Mouse (Mus musculus) liver, adult 2 months (tissue): ENCODE results near the gene Gab1.
A peak's percentile ranks its signal among the peaks of the same experiment; 100 is the strongest.

Experiments used
- CTCF ChIP-seq: fragments of 200-500 bp; IDR thresholded peaks from 2 replicates; pipeline ENCODE4 v1.5.1; 2011; ENCODE audit warnings: low read depth, low read length, control low read depth
- POLR2A ChIP-seq: fragments of 200-500 bp; IDR thresholded peaks from 2 replicates; pipeline ENCODE4 v1.6.1; 2011; ENCODE audit warnings: low read length, control low read depth; ENCODE audit not compliant: insufficient read depth; ENCODE audit errors: extremely low read depth

DNA sequence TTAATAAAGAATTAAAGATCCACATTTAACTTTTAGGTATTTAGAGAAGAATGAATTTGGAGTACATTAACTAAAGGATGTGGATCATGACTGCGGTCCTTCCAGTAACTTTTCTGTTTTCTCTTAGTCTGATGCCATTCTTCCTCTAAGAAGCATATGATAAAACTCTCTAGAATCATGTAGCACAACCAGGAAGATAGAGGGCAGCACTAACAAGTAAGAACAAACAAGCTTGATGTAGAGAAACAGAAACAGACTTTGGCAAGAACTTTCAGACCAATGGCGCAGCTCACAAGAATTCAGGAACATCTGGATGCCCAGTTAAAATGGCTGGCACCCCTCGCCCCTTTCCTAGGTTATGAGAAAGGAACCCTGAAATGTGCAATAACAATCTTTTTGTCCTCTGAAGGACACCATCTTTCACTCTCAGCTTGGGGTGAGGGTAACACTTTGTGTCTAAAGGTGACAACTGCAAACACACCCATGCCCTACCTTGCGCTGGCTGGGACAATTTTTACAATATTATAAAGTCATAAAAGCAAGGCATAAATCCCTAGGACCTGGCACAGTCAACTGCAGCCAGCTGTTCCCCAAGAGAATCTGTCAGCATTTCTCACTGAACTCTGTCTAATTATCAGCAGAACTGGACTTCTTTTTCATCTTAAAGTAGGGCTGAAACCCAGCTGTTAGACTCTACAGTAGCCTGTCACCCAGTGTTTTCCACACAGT, 107.4 kb downstream of the Gab1 start:
- TF ChIP-seq CTCF (peak; percentile 26; the same call in 1 of the 2 replicates), POLR2A (no peak)
